Mouse (Mus musculus) heart, embryonic 11.5 days (tissue): ENCODE measurements around the gene Uqcr11. TPM values are rescaled to one million over a fixed set of nuclear protein-coding genes. Genes with fewer than 3 reads are reported as not detected.

ENCODE experiments used
- ATAC-seq: fragments of 200-750 bp; cut with Nextera tagmentation; replicated peaks from 2 replicates; pipeline ENCODE4 v1.8.0; 2017; ENCODE audit warnings: moderate library complexity; ENCODE audit not compliant: insufficient number of reproducible peaks, low FRiP score, low TSS enrichment
- H3K27ac ChIP-seq: fragments of 300-500 bp; sonication (generic); 2 replicates; pipeline ENCODE4 v1.5.1; 2014; ENCODE audit warnings: mild to moderate bottlenecking, low read depth, low read length
- H3K27me3 ChIP-seq: fragments of 300-500 bp; sonication (generic); 2 replicates; pipeline ENCODE4 v1.6.1; 2014; ENCODE audit warnings: mild to moderate bottlenecking, low read length, mixed read lengths; ENCODE audit not compliant: control insufficient read depth, insufficient read depth
- H3K36me3 ChIP-seq: fragments of 300-500 bp; sonication (generic); 2 replicates; pipeline ENCODE4 v1.6.1; 2014; ENCODE audit warnings: mild to moderate bottlenecking, low read length, moderate library complexity, mixed read lengths; ENCODE audit not compliant: control insufficient read depth, insufficient read depth
- H3K4me1 ChIP-seq: fragments of 300-500 bp; sonication (generic); 2 replicates; pipeline ENCODE4 v1.6.1; 2014; ENCODE audit warnings: low read length; ENCODE audit not compliant: control insufficient read depth, insufficient read depth
- H3K4me2 ChIP-seq: fragments of 300-500 bp; sonication (generic); 2 replicates; pipeline ENCODE4 v1.6.1; 2014; ENCODE audit warnings: mild to moderate bottlenecking, moderate library complexity
- H3K4me3 ChIP-seq: fragments of 300-500 bp; sonication (generic); 2 replicates; pipeline ENCODE4 v1.5.1; 2014; ENCODE audit warnings: low read depth, low read length
- H3K9ac ChIP-seq: fragments of 300-500 bp; sonication (generic); 2 replicates; pipeline ENCODE4 v1.6.1; 2014; ENCODE audit warnings: mild to moderate bottlenecking, low read depth, low read length, moderate library complexity
- H3K9me3 ChIP-seq: fragments of 300-500 bp; sonication (generic); replicated peaks from 2 replicates; pipeline ENCODE4 v1.6.1; 2016; ENCODE audit warnings: low read length; ENCODE audit not compliant: control insufficient read depth
- WGBS: fragments of 180-500 bp; shearing (Covaris S2); extraction: QIAGEN DNeasy Blood & Tissue Kit; methylation state at CpG from one replicate; pipeline ENCODE4 v1.1.7; 2014; ENCODE audit not compliant: insufficient replicate concordance; 5-methylcytosine and 5-hydroxymethylcytosine counted together
- polyA plus RNA-seq: library from polyadenylated mRNA; unstranded; fragments of >200 nt; fragmentation: Nextera tagmentation; extraction: Ambion mirVana; gene quantifications from 2 replicates; pipeline ENCODE4 v1.2.1, GENCODE M21; 2014

The Uqcr11 gene
- polyA plus RNA-seq, 1 experiment from 2014 or later: 1,161 TPM

- no peaks in the 10 kb centered on the region for H3K27me3 ChIP-seq
- WGBS: 90% methylated on average over 43 of the region's 44 CpGs
- H3K9me3 ChIP-seq: no peaks in the 10 kb centered on the region
- H3K9ac ChIP-seq: no peak overlapping the region
- H3K4me2 ChIP-seq: no peak overlapping the region
- H3K4me1 ChIP-seq: no peaks in the 10 kb centered on the region
- no peak overlapping the region for H3K4me3 ChIP-seq
- no peak for ATAC-seq
- H3K27ac ChIP-seq: no peak overlapping the region
- peaks cover 72% of the 10 kb centered on the region for H3K36me3 ChIP-seq
These were observed 6.3 kb upstream of the Uqcr11 start for GRCm38 (mm10) chr10:80412656-80413541.

- 0 out of 2 replicates have a peak overlapping the region, but pooled peaks have one; percentile 73 for H3K27ac ChIP-seq
- no peaks in the 10 kb centered on the region for H3K27me3 ChIP-seq
- no peak overlapping the region for H3K4me3 ChIP-seq
- no peak overlapping the region; the same call in 1 of the 2 replicates for H3K4me2 ChIP-seq
- WGBS: 57% methylated on average over 4 of the region's 4 CpGs
- H3K4me1 ChIP-seq: peaks cover 19% of the 10 kb centered on the region
- no peak overlapping the region for H3K9ac ChIP-seq
- H3K36me3 ChIP-seq: peaks cover 38% of the 10 kb centered on the region
- no peaks in the 10 kb centered on the region for H3K9me3 ChIP-seq
- no peak for ATAC-seq
These were observed 1.3 kb upstream of the Uqcr11 start for GRCm38 (mm10) chr10:80407924-80408323.

- no peak overlapping the region for H3K27ac ChIP-seq
- peak overlapping the region; percentile 86 for H3K9ac ChIP-seq
- H3K4me3 ChIP-seq: peak overlapping the region; percentile 77
- peaks cover 27% of the 10 kb centered on the region for H3K36me3 ChIP-seq
- H3K4me2 ChIP-seq: peak overlapping the region; percentile 94
- H3K9me3 ChIP-seq: no peaks in the 10 kb centered on the region
- H3K27me3 ChIP-seq: no peaks in the 10 kb centered on the region
- ATAC-seq: no peak
- H3K4me1 ChIP-seq: peaks cover 19% of the 10 kb centered on the region
- 55% methylated on average over 10 of the region's 10 CpGs for WGBS
These were observed 1.0 kb downstream of the Uqcr11 start for GRCm38 (mm10) chr10:80405481-80406173.

- Histone ChIP-seq H3K4me3 (no peak overlapping the region; the same call in 1 of the 2 replicates), H3K4me1 (peaks cover 26% of the 10 kb centered on the region)
These were observed 3.5 kb downstream of the Uqcr11 start for GRCm38 (mm10) chr10:80403044-80403692.

GRCm38 (mm10) chr10:80400704-80401161 is 5.9 kb downstream of the Uqcr11 start:
- Histone ChIP-seq H3K4me1 (peaks cover 30% of the 10 kb centered on the region), H3K9ac (peak overlapping the region; percentile 80), H3K4me3 (peak overlapping the region; percentile 84; the same call in 1 of the 2 replicates), H3K4me2 (peak overlapping the region; percentile 82), H3K27me3 (no peaks in the 10 kb centered on the region), H3K9me3 (no peaks in the 10 kb centered on the region), H3K36me3 (peaks cover 24% of the 10 kb centered on the region), H3K27ac (peak overlapping the region; percentile 79)
- 62% methylated on average over 4 of the region's 4 CpGs for WGBS
- no peak for ATAC-seq

More at GRCm38 (mm10) chr10:80403044-80403692, 3.5 kb downstream of the Uqcr11 start:
- no peak overlapping the region for H3K27ac ChIP-seq
- no peak overlapping the region for H3K9ac ChIP-seq
- no peaks in the 10 kb centered on the region for H3K9me3 ChIP-seq
- no peak for ATAC-seq
- H3K4me2 ChIP-seq: no peak overlapping the region
- no peaks in the 10 kb centered on the region for H3K27me3 ChIP-seq
- peaks cover 24% of the 10 kb centered on the region for H3K36me3 ChIP-seq
- WGBS: 89% methylated on average over 4 of the region's 4 CpGs

- Histone ChIP-seq H3K4me2 (peak overlapping the region; percentile 82), H3K4me1 (peaks cover 24% of the 10 kb centered on the region), H3K9me3 (no peaks in the 10 kb centered on the region), H3K36me3 (peaks cover 30% of the 10 kb centered on the region), H3K27ac (peak overlapping the region; percentile 79), H3K27me3 (no peaks in the 10 kb centered on the region), H3K4me3 (peak overlapping the region; percentile 84), H3K9ac (peak overlapping the region; percentile 80)
- 15% methylated on average over 17 of the region's 17 CpGs for WGBS
- no peak for ATAC-seq
These were observed 6.5 kb downstream of the Uqcr11 start for GRCm38 (mm10) chr10:80399973-80400703.

GRCm38 (mm10) chr10:80399191-80399972 is 7.2 kb downstream of the Uqcr11 start, which contains the start of gene Mbd3:
Mbd3 (minus strand) TSS chr10:80399550.
- Histone ChIP-seq H3K4me1 (peaks cover 20% of the 10 kb centered on the region), H3K4me2 (peak within 1 kb of the TSS; percentile 82), H3K27me3 (no peaks in the 10 kb centered on the region), H3K4me3 (peak within 1 kb of the TSS; percentile 84), H3K36me3 (peaks cover 36% of the 10 kb centered on the region), H3K27ac (peak within 1 kb of the TSS; percentile 99), H3K9ac (peak within 1 kb of the TSS; percentile 96), H3K9me3 (no peaks in the 10 kb centered on the region)
- peak; percentile 96 for ATAC-seq
- WGBS: under 1% methylated on average over 71 of the region's 82 CpGs
